18 mouse cellular contexts compared by ENCODE assay signal in genomic region chr19:21637672-21638071, GRCm38 (mm10).
"Had no signal": no experiment of that assay in that cellular context is flagged by ENCODE, and none has a peak within 500 bp of the region (broad histone marks: within the 10 kb centered on the region; RNA-seq: fewer than 3 reads in every experiment).

No protein-coding gene starts in this region.

- H3K4me3 ChIP-seq: layer of hippocampus, adult 2 months; limb, embryonic 10.5 days; limb, embryonic 13.5 days; liver, embryonic 12.5 days; liver, embryonic 15.5 days; stomach, embryonic 15.5 days had no signal

- H3K27ac ChIP-seq: kidney, postnatal 0 days; layer of hippocampus, adult 2 months; limb, embryonic 10.5 days; limb, embryonic 13.5 days; liver, embryonic 12.5 days; liver, embryonic 15.5 days; stomach, embryonic 15.5 days had no signal

- H3K4me1 ChIP-seq: limb, embryonic 13.5 days; liver, embryonic 12.5 days; liver, embryonic 15.5 days had no signal

- H3K36me3 ChIP-seq: limb, embryonic 13.5 days; liver, embryonic 12.5 days; liver, embryonic 15.5 days; stomach, embryonic 15.5 days had no signal

- H3K4me2 ChIP-seq: limb, embryonic 13.5 days; liver, embryonic 12.5 days; liver, embryonic 15.5 days; midbrain, embryonic 11.5 days; stomach, embryonic 15.5 days had no signal

- ATAC-seq: liver, embryonic 12.5 days had no signal

- H3K27me3 ChIP-seq: limb, embryonic 13.5 days; liver, embryonic 12.5 days; liver, embryonic 15.5 days; stomach, embryonic 15.5 days had no signal

- H3K9ac ChIP-seq: limb, embryonic 13.5 days; liver, embryonic 12.5 days; liver, embryonic 15.5 days; stomach, embryonic 15.5 days had no signal

- DNase-seq: kidney, adult 2 months; kidney, postnatal 25 days; layer of hippocampus, adult 9-11 months; liver; midbrain, embryonic 14.5 days; right cerebral cortex, adult 18-20 months; right cerebral cortex, postnatal 14 days; spleen, adult 18-20 months; thymus, adult 18-20 months; thymus, postnatal 36 days had no signal

- H3K9me3 ChIP-seq: limb, embryonic 10.5 days; limb, embryonic 13.5 days; liver, embryonic 12.5 days; liver, embryonic 15.5 days; stomach, embryonic 15.5 days had no signal
